Mouse (Mus musculus): ENCODE results near the gene Golm1.

DNA sequence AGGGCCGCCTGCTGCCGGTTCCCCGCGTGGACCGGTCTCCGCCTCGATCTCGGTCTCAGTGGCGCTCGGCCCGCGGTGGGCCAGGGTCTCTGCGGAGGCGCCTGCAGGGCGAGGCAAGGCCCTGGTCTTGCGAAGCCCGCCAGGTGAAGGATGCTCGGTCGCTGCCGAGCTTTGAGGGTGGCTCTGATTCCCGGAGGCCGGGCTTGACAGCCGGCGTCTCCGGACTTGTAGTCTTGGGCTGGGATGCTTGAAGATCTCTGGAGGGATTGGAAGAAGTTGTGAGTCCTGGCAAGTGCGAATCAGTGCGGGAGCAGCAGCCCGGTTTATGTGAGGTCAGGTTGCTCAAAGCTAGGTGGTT is 90.0 kb downstream of the Golm1 start:
- TF ChIP-seq CTCF (IDR thresholded peaks at IDR 0.05; ENCODE audit: control insufficient read depth, insufficient read depth, insufficient replicate concordance, low read depth, low read length) (no peak), POLR2A (IDR thresholded peaks at IDR 0.05; ENCODE audit: control insufficient read depth, low read depth, low read length) (no peak)
